Mouse (Mus musculus): ENCODE results near the gene Gabarap.

- TF ChIP-seq CTCF (IDR thresholded peaks at IDR 0.05; ENCODE audit: control insufficient read depth, insufficient read depth, insufficient replicate concordance, low read depth, low read length) (no peak), POLR2A (IDR thresholded peaks at IDR 0.05; ENCODE audit: control insufficient read depth, low read depth, low read length) (no peak)
Measured at GRCm38 (mm10) chr11:70026689-70027088, 35.7 kb downstream of the Gabarap start.
